Mouse (Mus musculus) embryonic facial prominence, embryonic 10.5 days (tissue): ENCODE measurements around the gene Trdmt1. TPM values are rescaled to one million over a fixed set of nuclear protein-coding genes. Genes with fewer than 3 reads are reported as not detected.
"Not testable (repeated sequence)": the region's sequence is repeated elsewhere in the genome, so short reads cannot be mapped to it uniquely, and the experiment has no call there.

Source experiments
- DNase-seq: peaks from one replicate; pipeline ENCODE4 v3.0.0-alpha.2; 2017; ENCODE audit warnings: low spot score
- H3K27ac ChIP-seq: fragments of 300-500 bp; sonication (generic); replicated peaks from 2 replicates; pipeline ENCODE4 v1.5.1; 2016; ENCODE audit warnings: mild to moderate bottlenecking
- H3K27me3 ChIP-seq: fragments of 300-500 bp; sonication (generic); replicated peaks from 2 replicates; pipeline ENCODE4 v1.6.1; 2016; ENCODE audit warnings: low read depth, mild to moderate bottlenecking; ENCODE audit not compliant: poor library complexity, severe bottlenecking
- H3K36me3 ChIP-seq: fragments of 300-500 bp; sonication (generic); replicated peaks from 2 replicates; pipeline ENCODE4 v1.6.1; 2016; ENCODE audit warnings: mild to moderate bottlenecking, moderate library complexity
- H3K4me1 ChIP-seq: fragments of 300-500 bp; sonication (generic); 2 replicates; pipeline ENCODE4 v1.6.1; 2016
- H3K4me3 ChIP-seq: fragments of 300-500 bp; sonication (generic); 2 replicates; pipeline ENCODE4 v1.5.1; 2016; ENCODE audit warnings: mild to moderate bottlenecking, moderate library complexity
- H3K9me3 ChIP-seq: fragments of 300-500 bp; sonication (generic); 2 replicates; pipeline ENCODE4 v1.6.1; 2016; ENCODE audit warnings: mild to moderate bottlenecking
- WGBS: fragments of 180-500 bp; shearing (Covaris S2); methylation state at CpG from one replicate; pipeline ENCODE4 v1.1.7; 2016; 5-methylcytosine and 5-hydroxymethylcytosine counted together
- polyA plus RNA-seq: library from polyadenylated mRNA; unstranded; fragments of >200 nt; fragmentation: Nextera tagmentation; extraction: Ambion mirVana; gene quantifications from 2 replicates; pipeline ENCODE4 v1.2.1, GENCODE M21; 2016

Trdmt1 gene
- 7.5 TPM in 2 replicates for polyA plus RNA-seq

DNA sequence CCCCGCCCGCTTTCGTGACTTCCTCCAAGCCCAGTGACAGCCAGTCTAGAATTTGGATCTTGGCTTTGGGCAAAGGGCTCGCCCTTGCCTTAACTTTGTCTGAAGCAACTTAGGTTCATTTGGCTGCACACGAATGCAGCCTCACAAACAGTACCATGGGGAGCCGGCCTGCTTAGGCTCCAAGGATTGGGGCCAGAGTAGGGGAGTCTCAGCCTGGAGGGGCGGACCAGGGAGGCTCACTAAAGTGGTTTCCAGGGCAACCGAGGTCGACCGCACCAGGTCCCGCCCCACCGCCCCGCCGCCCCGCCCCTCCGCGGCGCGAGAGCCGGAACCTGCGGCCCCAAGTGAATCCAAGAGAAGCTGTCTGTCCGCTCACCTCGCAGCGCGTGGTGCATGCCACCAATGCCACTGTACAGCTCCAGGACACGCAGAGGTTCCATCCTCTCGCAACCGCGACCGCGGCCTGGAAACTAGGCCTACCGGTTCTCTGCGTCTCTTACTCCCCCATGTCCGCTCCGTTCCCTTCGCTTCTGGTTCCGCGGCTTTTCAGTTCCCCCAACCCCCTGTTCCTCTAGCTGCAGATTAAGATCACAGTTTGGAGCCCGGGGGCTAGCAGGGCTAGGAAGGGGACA, at the start of gene Trdmt1:
Gene Trdmt1 (minus strand): TSS at position 476 of the 632 bp plus-strand sequence.
- H3K4me3 ChIP-seq, result peak within 1 kb of the TSS; percentile 72
- peak within 1 kb of the TSS; percentile 97 for H3K27ac ChIP-seq
- H3K9me3 ChIP-seq, result no peaks in the 10 kb centered on the region
- WGBS, result under 1% methylated on average over 39 of the region's 39 CpGs
- H3K36me3 ChIP-seq, result no peaks in the 10 kb centered on the region
- peaks cover 21% of the 10 kb centered on the region for H3K4me1 ChIP-seq
- DNase-seq, result peak; percentile 93
- H3K27me3 ChIP-seq, result no peaks in the 10 kb centered on the region

DNA sequence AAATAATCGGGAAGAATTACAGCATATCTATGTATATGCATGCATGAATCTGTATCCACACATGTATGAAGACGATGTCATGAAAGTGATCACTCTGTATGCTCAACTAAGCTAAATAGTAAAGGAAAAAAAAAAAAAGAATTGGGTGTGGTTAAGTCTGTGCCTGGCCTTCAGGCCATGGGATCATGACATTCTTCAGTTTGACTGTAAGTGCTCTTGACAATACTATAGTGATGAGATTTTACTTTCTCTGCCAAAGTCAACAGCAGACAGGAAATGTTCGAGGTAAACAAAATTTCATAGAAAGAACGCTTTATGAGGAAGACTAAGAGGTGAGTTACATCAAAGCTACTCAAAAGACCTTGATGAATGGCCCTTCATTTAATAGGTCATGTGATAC, 48.9 kb upstream of the Trdmt1 start:
- WGBS, result 80% methylated on average over 4 of the region's 4 CpGs
- no peaks in the 10 kb centered on the region for H3K36me3 ChIP-seq
- DNase-seq, result no peak
- H3K27me3 ChIP-seq, result no peaks in the 10 kb centered on the region
- no peaks in the 10 kb centered on the region for H3K9me3 ChIP-seq
- no peak overlapping the region for H3K4me3 ChIP-seq
- H3K4me1 ChIP-seq, result no peaks in the 10 kb centered on the region
- no peak overlapping the region for H3K27ac ChIP-seq

DNA sequence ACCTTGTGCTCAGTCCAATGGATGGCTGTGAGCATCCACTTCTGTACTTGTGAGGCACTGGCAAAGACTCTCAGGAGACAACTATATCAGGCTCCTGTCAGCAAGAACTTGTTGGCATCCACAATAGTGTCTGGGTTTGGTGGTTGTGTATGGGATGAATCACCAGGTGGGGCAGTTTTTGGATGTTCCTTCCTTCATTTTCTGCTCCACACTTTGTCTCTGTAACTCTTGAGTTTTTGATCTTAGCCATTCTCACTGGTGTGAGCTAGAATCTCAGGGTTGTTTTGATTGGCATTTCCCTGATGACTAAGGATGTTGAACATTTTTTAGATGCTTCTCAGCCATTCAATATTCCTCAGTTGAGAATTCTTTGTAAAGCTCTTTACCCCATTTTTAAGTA, 39.3 kb upstream of the Trdmt1 start:
- H3K27me3 ChIP-seq, H3K4me3 ChIP-seq, H3K4me1 ChIP-seq, H3K9me3 ChIP-seq, DNase-seq, H3K27ac ChIP-seq: not testable (repeated sequence)
- H3K36me3 ChIP-seq, result peaks cover 43% of the 10 kb centered on the region

GRCm38 (mm10) chr2:13582184-13582583, 37.7 kb upstream of the Trdmt1 start:
- H3K4me3 ChIP-seq, result no peak overlapping the region
- no peaks in the 10 kb centered on the region for H3K27me3 ChIP-seq
- peaks cover 56% of the 10 kb centered on the region for H3K36me3 ChIP-seq
- 91% methylated on average over 3 of the region's 3 CpGs for WGBS
- H3K4me1 ChIP-seq, result no peaks in the 10 kb centered on the region
- DNase-seq, result no peak
- H3K9me3 ChIP-seq, result no peaks in the 10 kb centered on the region
- no peak overlapping the region for H3K27ac ChIP-seq

DNA sequence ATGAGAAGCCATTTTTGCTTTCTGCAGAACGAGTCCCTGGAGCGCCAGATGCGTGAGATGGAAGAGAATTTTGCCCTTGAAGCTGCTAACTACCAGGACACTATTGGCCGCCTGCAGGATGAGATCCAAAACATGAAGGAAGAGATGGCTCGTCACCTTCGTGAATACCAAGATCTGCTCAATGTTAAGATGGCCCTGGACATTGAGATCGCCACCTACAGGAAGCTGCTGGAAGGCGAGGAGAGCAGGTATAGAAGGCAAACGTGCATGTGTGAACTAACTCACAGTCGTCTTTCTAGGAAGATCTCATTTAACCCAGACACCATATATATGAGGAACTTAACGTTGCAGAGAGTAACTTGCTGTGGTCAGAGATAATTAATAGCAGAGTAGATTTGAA, 35.5 kb upstream of the Trdmt1 start:
- WGBS, result 67% methylated on average over 11 of the region's 11 CpGs
- no peak for DNase-seq
- H3K27ac ChIP-seq, result no peak overlapping the region
- no peaks in the 10 kb centered on the region for H3K9me3 ChIP-seq
- 0 out of 2 replicates have a peak, but pooled peaks cover 5% of the 10 kb centered on the region for H3K27me3 ChIP-seq
- no peak overlapping the region for H3K4me3 ChIP-seq
- H3K4me1 ChIP-seq, result peaks cover 13% of the 10 kb centered on the region
- H3K36me3 ChIP-seq, result peaks cover 69% of the 10 kb centered on the region

DNA sequence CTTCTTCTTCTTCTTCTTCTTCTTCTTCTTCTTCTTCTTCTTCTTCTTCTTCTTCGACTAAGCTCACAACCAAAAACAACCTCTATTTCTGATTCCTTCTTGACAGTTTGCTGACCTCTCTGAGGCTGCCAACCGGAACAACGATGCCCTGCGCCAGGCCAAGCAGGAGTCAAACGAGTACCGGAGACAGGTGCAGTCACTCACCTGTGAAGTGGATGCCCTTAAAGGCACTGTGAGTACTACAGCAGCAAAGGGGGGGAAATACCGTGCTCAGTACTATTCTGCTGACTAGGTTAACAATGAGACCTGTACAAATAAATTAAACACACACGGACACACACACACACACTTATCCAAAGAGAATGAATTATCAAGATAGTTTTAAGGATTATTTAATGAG, 34.8 kb upstream of the Trdmt1 start:
- WGBS, result 94% methylated on average over 8 of the region's 8 CpGs
- Histone ChIP-seq H3K9me3 (no peaks in the 10 kb centered on the region), H3K36me3 (peaks cover 69% of the 10 kb centered on the region)

DNA sequence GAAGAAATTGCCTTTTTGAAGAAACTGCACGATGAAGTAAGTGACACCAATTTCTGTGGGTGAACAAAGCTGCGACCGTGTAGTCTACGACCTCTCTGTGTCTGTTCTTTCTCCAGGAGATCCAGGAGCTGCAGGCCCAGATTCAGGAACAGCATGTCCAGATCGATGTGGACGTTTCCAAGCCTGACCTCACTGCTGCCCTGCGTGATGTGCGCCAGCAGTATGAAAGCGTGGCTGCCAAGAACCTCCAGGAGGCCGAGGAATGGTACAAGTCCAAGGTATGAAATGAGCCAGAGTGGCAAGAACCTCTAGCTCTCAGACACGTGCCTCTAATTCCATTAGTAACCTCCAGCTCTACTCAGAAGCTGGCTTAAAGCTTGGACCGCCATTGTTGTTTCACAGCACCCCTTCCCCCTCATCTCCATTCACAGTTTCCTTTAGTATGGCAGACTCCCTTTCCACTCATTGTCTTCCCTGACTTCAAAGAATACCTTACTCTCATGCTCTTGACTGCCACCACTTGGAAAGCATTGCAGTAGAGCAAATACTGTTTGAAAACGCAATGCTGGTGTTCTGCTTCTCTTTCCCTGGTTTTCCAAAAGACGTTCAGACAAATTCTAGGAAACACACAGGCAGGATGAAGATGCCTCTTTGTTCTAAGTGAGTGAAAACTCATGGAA, 34.1 kb upstream of the Trdmt1 start:
- 0 out of 2 replicates have a peak, but pooled peaks cover 5% of the 10 kb centered on the region for H3K27me3 ChIP-seq
- DNase-seq, result no peak
- H3K27ac ChIP-seq, result no peak overlapping the region
- H3K4me1 ChIP-seq, result peaks cover 17% of the 10 kb centered on the region
- H3K36me3 ChIP-seq, result peaks cover 69% of the 10 kb centered on the region
- no peak overlapping the region for H3K4me3 ChIP-seq
- WGBS, result 84% methylated on average over 14 of the region's 14 CpGs
- H3K9me3 ChIP-seq, result no peaks in the 10 kb centered on the region

More for the DNA sequence above, 34.8 kb upstream of the Trdmt1 start:
- DNase-seq, result no peak
- Histone ChIP-seq H3K27ac (no peak overlapping the region), H3K27me3 (0 out of 2 replicates have a peak, but pooled peaks cover 5% of the 10 kb centered on the region), H3K4me3 (no peak overlapping the region), H3K4me1 (peaks cover 17% of the 10 kb centered on the region)

GRCm38 (mm10) chr2:13577399-13577798, 32.9 kb upstream of the Trdmt1 start:
- H3K27ac ChIP-seq, result no peak overlapping the region
- peaks cover 63% of the 10 kb centered on the region for H3K36me3 ChIP-seq
- DNase-seq, result no peak
- peaks cover 7% of the 10 kb centered on the region; the same call in 1 of the 2 replicates for H3K27me3 ChIP-seq
- peaks cover 26% of the 10 kb centered on the region for H3K4me1 ChIP-seq
- H3K9me3 ChIP-seq, result no peaks in the 10 kb centered on the region
- peak overlapping the region; percentile 83; the same call in 1 of the 2 replicates for H3K4me3 ChIP-seq
- WGBS, result 92% methylated on average over 1 of the region's 1 CpGs

GRCm38 (mm10) chr2:13575926-13576325, 31.5 kb upstream of the Trdmt1 start:
- Histone ChIP-seq H3K4me3 (peak overlapping the region; percentile 83), H3K4me1 (peaks cover 31% of the 10 kb centered on the region), H3K27me3 (peaks cover 12% of the 10 kb centered on the region; the same call in 1 of the 2 replicates), H3K27ac (peak overlapping the region; percentile 94), H3K9me3 (no peaks in the 10 kb centered on the region), H3K36me3 (peaks cover 48% of the 10 kb centered on the region)
- whole genome bisulfite sequencing, result 34% methylated on average over 6 of the region's 6 CpGs
- peak; percentile 19 for DNase-seq

DNA sequence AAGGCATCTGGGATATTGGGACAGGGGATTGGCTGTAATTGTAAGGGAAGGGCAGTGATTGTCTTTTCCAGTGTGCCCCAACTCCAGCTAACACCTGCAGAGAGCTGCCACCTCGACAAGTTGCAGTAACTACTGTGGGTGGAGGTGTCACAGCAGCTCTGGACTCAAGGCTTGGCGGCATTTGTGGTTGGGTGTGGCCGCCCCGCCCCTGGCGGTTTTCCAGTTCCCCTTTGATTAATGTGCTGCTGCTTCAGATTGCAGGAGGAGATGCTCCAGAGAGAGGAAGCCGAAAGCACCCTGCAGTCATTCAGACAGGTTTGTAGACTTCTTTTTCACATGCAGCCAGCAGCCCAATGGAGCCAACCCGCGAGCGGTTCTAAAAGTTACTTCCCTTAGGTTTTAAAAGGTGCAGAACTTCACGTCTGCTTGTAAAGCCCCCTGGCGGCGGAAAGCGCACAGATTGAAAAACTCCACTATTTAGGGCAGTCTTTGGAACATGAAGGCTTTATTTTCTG, 30.9 kb upstream of the Trdmt1 start:
- peak; percentile 85 for DNase-seq
- 3% methylated on average over 13 of the region's 13 CpGs for WGBS
- Histone ChIP-seq H3K4me3 (peak overlapping the region; percentile 83), H3K27me3 (peaks cover 12% of the 10 kb centered on the region; the same call in 1 of the 2 replicates), H3K36me3 (peaks cover 42% of the 10 kb centered on the region), H3K9me3 (no peaks in the 10 kb centered on the region), H3K4me1 (peaks cover 31% of the 10 kb centered on the region), H3K27ac (peak overlapping the region; percentile 94)

GRCm38 (mm10) chr2:13574801-13575150, 30.3 kb upstream of the Trdmt1 start:
- H3K4me1 ChIP-seq, result peaks cover 31% of the 10 kb centered on the region

GRCm38 (mm10) chr2:13574066-13574800, 29.8 kb upstream of the Trdmt1 start:
- H3K27ac ChIP-seq, result peak overlapping the region; percentile 94
- DNase-seq, result peak; percentile 92
- H3K4me1 ChIP-seq, result peaks cover 31% of the 10 kb centered on the region
- under 1% methylated on average over 46 of the region's 46 CpGs for WGBS
- H3K36me3 ChIP-seq, result peaks cover 31% of the 10 kb centered on the region
- peak overlapping the region; percentile 83 for H3K4me3 ChIP-seq
- H3K27me3 ChIP-seq, result peaks cover 12% of the 10 kb centered on the region; the same call in 1 of the 2 replicates
- no peaks in the 10 kb centered on the region for H3K9me3 ChIP-seq

More at GRCm38 (mm10) chr2:13574801-13575150, 30.3 kb upstream of the Trdmt1 start:
- Histone ChIP-seq H3K27ac (peak overlapping the region; percentile 94), H3K9me3 (no peaks in the 10 kb centered on the region), H3K27me3 (peaks cover 12% of the 10 kb centered on the region; the same call in 1 of the 2 replicates), H3K36me3 (peaks cover 37% of the 10 kb centered on the region), H3K4me3 (peak overlapping the region; percentile 83)
- 2% methylated on average over 21 of the region's 21 CpGs for WGBS
- DNase-seq, result peak; percentile 60
